Mouse (Mus musculus): Measurements from ENCODE around the gene Fam206a. TPM values are rescaled to one million over a fixed set of nuclear protein-coding genes. Genes with fewer than 3 reads are reported as not detected.

The Fam206a gene
- polyA plus RNA-seq (2012; rRNA removed): 12.4 and 12.6 TPM in 2 replicates

DNA sequence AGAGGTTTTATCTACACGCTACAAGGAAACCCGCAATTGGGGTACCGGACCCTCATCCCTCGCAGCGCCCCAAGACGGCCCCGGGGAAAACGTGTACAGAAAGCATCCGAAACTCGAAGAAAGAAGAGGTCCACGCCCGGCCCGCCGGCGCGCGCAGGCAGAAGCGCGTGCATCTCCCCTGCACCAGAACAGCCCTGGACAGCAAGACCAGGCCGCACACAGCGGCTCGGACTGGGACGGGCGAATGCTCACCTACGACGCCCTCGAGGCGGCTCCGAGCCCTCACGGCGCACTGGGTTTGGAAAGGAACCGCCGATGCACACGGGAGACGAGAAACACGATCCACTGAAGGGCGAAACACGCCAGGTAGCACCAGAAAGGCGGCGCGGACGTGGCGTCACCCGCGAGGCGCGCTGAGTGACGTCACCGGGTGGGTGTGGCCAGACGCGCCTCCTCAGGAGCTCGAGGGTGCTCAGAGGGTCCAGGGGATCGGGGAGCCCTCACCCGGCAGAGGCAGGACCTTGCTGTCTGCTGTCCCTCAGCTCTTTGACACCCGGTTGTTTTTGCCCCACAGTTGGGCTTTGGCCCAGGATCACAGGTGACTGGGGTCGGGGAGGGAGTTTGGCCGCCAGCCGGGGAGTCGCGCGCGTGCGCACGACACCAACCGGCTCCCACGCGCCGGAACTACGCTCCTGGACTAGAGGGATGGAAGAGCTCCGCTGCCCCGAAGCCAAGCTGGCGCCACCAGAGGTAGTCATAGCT, at the start of gene Fam206a, which contains the start of gene Elp1:
TSS of gene Fam206a (plus strand) at position 439 of the 762 bp plus-strand sequence.
TSS of gene Elp1 (minus strand) at position 425 of the 762 bp plus-strand sequence.
- peak; percentile 75; the same call in 1 of the 2 replicates for TF ChIP-seq POLR2A (IDR thresholded peaks at IDR 0.05; ENCODE audit: extremely low read depth, insufficient read depth, low read length)
- no peak for TF ChIP-seq CTCF (IDR thresholded peaks at IDR 0.05; ENCODE audit: extremely low read depth, insufficient read depth, low read length)
- Histone ChIP-seq H3K4me1 (ENCODE audit: control insufficient read depth, insufficient read depth, low read length) (peaks cover 3% of the 10 kb centered on the region; the same call in 1 of the 2 replicates), H3K27ac (ENCODE audit: insufficient read depth, low read length) (peak within 1 kb of the TSS; percentile 87), H3K4me3 (ENCODE audit: insufficient read depth, low read length) (peak within 1 kb of the TSS; percentile 94)

DNA sequence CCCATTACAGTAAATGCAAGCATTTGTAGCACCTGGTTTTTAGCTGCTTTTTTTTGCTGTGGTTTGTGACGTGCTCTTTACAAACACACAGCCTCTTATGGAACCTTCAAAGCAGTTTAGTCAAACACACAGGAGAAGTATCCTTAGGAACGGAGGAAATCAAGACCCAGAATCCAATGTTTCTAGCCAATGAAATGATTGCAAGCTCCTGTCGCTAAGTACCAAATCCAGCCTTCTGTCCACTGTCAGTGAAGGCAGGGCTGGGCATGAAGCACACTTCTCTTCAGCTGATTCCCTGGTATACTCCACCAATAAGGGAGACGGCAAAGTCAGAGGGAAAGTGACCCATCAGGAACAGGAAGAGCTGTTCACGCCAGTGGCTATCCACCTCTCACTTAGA, 46.1 kb upstream of the Fam206a start:
- Histone ChIP-seq H3K4me1 (ENCODE audit: control insufficient read depth, insufficient read depth, low read length) (no peaks in the 10 kb centered on the region), H3K27ac (ENCODE audit: insufficient read depth, low read length) (no peak overlapping the region), H3K4me3 (ENCODE audit: insufficient read depth, low read length) (no peak overlapping the region)
- TF ChIP-seq POLR2A (IDR thresholded peaks at IDR 0.05; ENCODE audit: extremely low read depth, insufficient read depth, low read length) (no peak), CTCF (IDR thresholded peaks at IDR 0.05; ENCODE audit: extremely low read depth, insufficient read depth, low read length) (no peak)

DNA sequence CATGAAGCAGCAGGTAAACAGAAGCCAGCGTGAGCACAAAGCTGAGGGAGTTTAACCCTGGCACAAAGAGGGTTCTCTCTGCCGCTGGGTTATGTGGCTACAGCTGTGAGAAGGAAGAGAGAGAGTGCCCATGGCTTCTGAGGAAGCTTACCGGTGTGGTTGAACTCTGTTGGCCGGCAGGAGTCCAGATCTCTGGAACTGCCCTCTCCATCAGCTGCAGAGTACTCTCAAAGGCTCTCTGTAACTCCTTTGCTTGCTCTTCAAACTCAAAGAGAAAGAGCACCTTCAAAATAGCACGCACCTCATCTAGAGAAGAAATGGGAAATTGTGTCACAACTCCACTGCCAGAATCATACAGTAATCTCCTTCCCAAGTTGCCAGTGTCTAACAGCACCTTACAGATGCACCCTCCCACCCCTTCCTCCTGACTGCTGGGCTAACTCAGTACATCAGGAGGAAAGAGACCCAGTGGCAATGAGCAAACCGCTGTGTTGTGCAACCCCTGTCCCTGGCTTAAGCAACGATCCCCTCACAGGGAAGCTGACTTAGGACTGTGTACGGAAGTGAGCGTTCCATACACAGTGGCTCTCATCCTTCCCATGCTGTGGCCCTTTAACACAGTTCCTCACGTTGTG, 45.1 kb upstream of the Fam206a start:
- Histone ChIP-seq H3K4me1 (ENCODE audit: control insufficient read depth, insufficient read depth, low read length) (no peaks in the 10 kb centered on the region), H3K4me3 (ENCODE audit: insufficient read depth, low read length) (no peak overlapping the region), H3K27ac (ENCODE audit: insufficient read depth, low read length) (no peak overlapping the region)
- no peak for TF ChIP-seq CTCF (IDR thresholded peaks at IDR 0.05; ENCODE audit: extremely low read depth, insufficient read depth, low read length)
- TF ChIP-seq POLR2A (IDR thresholded peaks at IDR 0.05; ENCODE audit: extremely low read depth, insufficient read depth, low read length): no peak

DNA sequence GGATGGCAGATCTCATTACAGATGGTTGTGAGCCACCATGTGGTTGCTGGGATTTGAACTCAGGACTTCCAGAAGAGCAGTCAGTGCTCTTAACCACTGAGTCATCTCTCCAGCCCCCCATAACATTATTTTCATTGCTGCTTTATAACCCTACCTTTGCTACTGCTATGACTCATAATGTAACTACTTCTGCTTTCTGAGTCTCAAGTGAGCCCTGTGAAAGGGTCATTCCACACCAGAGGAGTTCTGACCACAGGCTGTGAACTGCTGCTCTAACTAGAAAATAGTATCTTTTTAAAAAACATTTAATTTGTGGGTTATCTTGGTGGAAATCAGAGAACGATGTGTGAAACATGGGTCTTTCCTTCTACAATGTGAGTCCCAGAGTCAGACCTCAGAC, 44.5 kb upstream of the Fam206a start:
- Histone ChIP-seq H3K4me1 (ENCODE audit: control insufficient read depth, insufficient read depth, low read length) (no peaks in the 10 kb centered on the region; the same call in 1 of the 2 replicates), H3K4me3 (ENCODE audit: insufficient read depth, low read length) (no peak overlapping the region), H3K27ac (ENCODE audit: insufficient read depth, low read length) (no peak overlapping the region)
- TF ChIP-seq POLR2A (IDR thresholded peaks at IDR 0.05; ENCODE audit: extremely low read depth, insufficient read depth, low read length) (no peak), CTCF (IDR thresholded peaks at IDR 0.05; ENCODE audit: extremely low read depth, insufficient read depth, low read length) (no peak)

DNA sequence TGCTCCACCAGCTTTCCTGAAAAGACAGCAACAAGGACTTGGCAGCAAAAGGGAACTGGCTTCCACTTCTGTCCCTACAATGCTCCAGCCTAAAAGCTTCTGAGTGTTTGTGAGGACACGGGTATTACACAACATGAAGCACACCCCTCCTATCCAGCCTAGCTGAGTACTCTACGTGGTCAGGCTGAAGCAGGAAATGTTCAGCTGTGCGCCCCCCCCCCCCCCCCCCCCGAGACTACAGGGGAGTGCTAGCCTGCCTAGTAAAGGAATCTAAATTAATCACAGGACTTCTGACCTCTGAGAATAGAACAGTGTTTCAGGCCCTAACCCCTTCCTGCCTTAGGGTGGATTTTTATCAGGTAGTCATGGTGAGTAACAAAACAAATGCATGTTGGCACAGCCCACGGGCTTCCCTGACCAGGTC, 34.3 kb upstream of the Fam206a start:
- Histone ChIP-seq H3K4me3 (ENCODE audit: insufficient read depth, low read length) (no peak overlapping the region), H3K27ac (ENCODE audit: insufficient read depth, low read length) (no peak overlapping the region), H3K4me1 (ENCODE audit: control insufficient read depth, insufficient read depth, low read length) (no peaks in the 10 kb centered on the region)
- no peak for TF ChIP-seq CTCF (IDR thresholded peaks at IDR 0.05; ENCODE audit: extremely low read depth, insufficient read depth, low read length)
- TF ChIP-seq POLR2A (IDR thresholded peaks at IDR 0.05; ENCODE audit: extremely low read depth, insufficient read depth, low read length): no peak

DNA sequence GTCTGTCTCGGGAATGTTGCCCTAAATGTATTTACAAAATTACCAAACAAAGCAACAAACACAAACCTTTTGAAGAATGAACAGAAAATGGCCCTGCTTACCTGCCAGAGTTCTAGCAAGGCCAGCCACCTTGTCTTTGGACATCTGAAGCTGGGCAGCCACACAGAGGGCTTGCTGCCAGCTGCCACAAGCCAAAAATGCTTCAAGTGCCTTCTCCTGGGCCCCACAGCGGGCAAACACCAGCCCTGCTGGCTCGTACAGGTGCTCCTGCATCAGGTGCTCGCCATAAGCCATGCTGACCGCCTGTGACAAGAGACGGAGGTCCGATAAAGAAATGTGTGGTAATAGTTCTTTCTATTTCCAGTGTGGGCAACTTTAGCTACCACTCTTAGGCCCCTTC, 33.2 kb upstream of the Fam206a start:
- TF ChIP-seq POLR2A (IDR thresholded peaks at IDR 0.05; ENCODE audit: extremely low read depth, insufficient read depth, low read length) (no peak), CTCF (IDR thresholded peaks at IDR 0.05; ENCODE audit: extremely low read depth, insufficient read depth, low read length) (no peak)
- Histone ChIP-seq H3K4me1 (ENCODE audit: control insufficient read depth, insufficient read depth, low read length) (no peaks in the 10 kb centered on the region), H3K4me3 (ENCODE audit: insufficient read depth, low read length) (no peak overlapping the region), H3K27ac (ENCODE audit: insufficient read depth, low read length) (no peak overlapping the region)

DNA sequence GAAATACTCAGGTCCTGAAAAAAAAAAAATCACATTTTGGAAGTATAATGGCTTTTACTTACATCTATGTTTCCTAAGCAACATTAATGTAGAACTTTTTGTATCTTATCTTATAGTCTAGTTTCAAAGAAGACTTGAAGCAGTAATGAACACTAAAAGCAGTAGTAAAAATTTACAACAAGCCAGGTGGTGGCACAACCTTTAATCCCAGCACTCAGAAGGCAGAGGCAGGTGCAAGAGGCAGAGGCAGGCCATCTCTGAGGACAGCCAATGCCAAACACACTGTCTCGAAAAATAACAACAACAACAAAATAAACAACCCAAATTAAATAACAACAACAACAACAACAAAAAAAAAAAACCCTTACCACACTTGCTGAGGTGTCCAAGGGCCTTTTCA, 31.1 kb upstream of the Fam206a start:
- TF ChIP-seq CTCF (IDR thresholded peaks at IDR 0.05; ENCODE audit: extremely low read depth, insufficient read depth, low read length) (no peak), POLR2A (IDR thresholded peaks at IDR 0.05; ENCODE audit: extremely low read depth, insufficient read depth, low read length) (no peak)
- H3K4me3 ChIP-seq (ENCODE audit: insufficient read depth, low read length): no peak overlapping the region
- H3K27ac ChIP-seq (ENCODE audit: insufficient read depth, low read length): no peak overlapping the region
- H3K4me1 ChIP-seq (ENCODE audit: control insufficient read depth, insufficient read depth, low read length): no peaks in the 10 kb centered on the region

DNA sequence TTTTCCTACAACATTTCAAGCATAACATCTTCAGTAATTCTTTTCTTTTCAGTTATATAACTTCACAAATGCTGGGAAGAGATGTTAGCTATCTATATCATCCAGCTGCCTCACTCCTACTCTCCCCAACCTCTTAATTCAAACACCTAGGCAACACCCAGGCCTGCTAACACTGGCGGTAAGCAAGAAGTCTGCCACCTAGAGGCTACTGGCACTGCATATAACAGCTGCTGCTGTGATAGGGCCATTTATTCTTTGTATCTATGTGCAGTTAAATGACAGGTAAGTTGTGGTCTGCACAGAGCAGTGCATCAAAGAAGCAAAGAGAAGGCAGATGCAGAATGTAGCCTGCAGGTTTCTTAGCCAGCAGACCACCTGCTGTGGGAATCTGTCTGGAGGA, 10.8 kb upstream of the Fam206a start:
- no peak overlapping the region for H3K4me3 ChIP-seq (ENCODE audit: insufficient read depth, low read length)

DNA sequence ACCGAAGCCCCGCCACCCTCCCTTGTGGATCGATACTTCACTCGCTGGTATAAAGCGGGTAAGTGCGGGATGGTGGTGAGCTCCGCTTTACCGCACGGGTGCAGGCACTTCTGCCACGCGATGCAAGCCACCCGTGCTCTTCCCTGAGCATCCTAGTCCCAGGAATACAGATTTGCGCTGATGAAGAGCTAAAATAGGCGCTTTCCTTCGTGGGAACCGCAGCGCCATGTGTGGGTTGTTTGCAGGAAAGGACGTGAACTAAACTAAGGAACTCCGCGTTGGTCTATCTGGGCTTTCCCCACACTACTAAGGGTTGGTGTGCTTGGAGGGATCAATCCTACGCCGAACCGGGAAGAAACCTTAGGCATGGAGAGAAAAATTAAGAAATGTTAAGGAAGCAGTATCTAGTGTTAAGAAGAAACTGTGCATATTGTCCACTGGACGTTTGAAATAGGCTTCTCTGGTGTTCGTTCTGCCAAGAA, 565 bp downstream of the Fam206a start:
- peak overlapping the region; percentile 94 for H3K4me3 ChIP-seq (ENCODE audit: insufficient read depth, low read length)
- H3K27ac ChIP-seq (ENCODE audit: insufficient read depth, low read length): peak overlapping the region; percentile 87; the same call in 1 of the 2 replicates

More for the DNA sequence above, 10.8 kb upstream of the Fam206a start:
- no peaks in the 10 kb centered on the region for H3K4me1 ChIP-seq (ENCODE audit: control insufficient read depth, insufficient read depth, low read length)
- no peak overlapping the region for H3K27ac ChIP-seq (ENCODE audit: insufficient read depth, low read length)
- TF ChIP-seq CTCF (IDR thresholded peaks at IDR 0.05; ENCODE audit: extremely low read depth, insufficient read depth, low read length) (0 out of 2 replicates have a peak, but pooled peaks have one; percentile 27), POLR2A (IDR thresholded peaks at IDR 0.05; ENCODE audit: extremely low read depth, insufficient read depth, low read length) (no peak)

More for the DNA sequence above, 565 bp downstream of the Fam206a start:
- peaks cover 3% of the 10 kb centered on the region; the same call in 1 of the 2 replicates for H3K4me1 ChIP-seq (ENCODE audit: control insufficient read depth, insufficient read depth, low read length)
- TF ChIP-seq CTCF (IDR thresholded peaks at IDR 0.05; ENCODE audit: extremely low read depth, insufficient read depth, low read length) (no peak), POLR2A (IDR thresholded peaks at IDR 0.05; ENCODE audit: extremely low read depth, insufficient read depth, low read length) (no peak; the same call in 1 of the 2 replicates)
